Comparison of ENCODE assay signal across 17 mouse cellular contexts in the genomic region with DNA sequence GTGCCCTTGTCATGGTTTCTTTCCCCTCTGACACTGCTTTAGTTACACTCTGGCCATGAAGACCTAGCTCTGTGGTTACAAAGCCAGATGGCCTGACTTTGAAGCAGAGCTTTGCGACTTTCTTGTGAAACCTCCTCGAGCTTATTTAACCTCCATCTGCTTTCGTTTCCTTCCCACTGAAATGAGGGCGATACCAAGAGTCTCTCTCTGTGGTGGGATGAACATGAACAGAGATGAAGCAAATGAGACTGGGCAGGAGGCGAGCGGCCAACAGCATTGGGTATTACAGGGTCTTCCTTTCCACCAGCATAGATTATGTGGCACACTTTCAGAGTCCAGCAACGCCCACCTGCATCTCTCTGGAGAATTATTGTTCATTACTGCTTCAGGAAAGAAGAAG. TPM values are rescaled to one million over a fixed set of nuclear protein-coding genes. Genes with fewer than 3 reads are reported as not detected.
A peak's percentile ranks its signal among the peaks of the same experiment; 100 is the strongest.
DNase-seq lines count a peak whose midpoint lies in the region; ATAC-seq and TF ChIP-seq lines count a peak whose summit lies in the region.
"Had no signal": no experiment of that assay in that cellular context is flagged by ENCODE, and none has a peak within 500 bp of the region (broad histone marks: within the 10 kb centered on the region; RNA-seq: fewer than 3 reads in every experiment).

No protein-coding gene starts in this region.

- no peak overlapping the region for H3K4me3 ChIP-seq in hindbrain, postnatal 0 days (ENCODE audit: low read length)
- no peak overlapping the region for H3K4me3 ChIP-seq in hindbrain, embryonic 16.5 days (ENCODE audit: low read length)
- H3K4me3 ChIP-seq in forebrain, embryonic 14.5 days (ENCODE audit: low read depth, low read length): no peak overlapping the region
- H3K4me3 ChIP-seq: forebrain, embryonic 10.5 days; hindbrain, embryonic 13.5 days; limb, embryonic 12.5 days; lung, embryonic 15.5 days had no signal

- H3K9ac ChIP-seq in hindbrain, postnatal 0 days (replicated peaks; ENCODE audit: low read length): no peak overlapping the region
- H3K9ac ChIP-seq in hindbrain, embryonic 16.5 days (ENCODE audit: low read depth, low read length): no peak overlapping the region
- H3K9ac ChIP-seq in forebrain, embryonic 14.5 days (ENCODE audit: low read length): no peak overlapping the region
- H3K9ac ChIP-seq: hindbrain, embryonic 13.5 days; limb, embryonic 12.5 days; lung, embryonic 15.5 days had no signal

- no peak for ATAC-seq in cerebellum, adult (ENCODE audit: insufficient number of reproducible peaks, low FRiP score, low TSS enrichment)
- ATAC-seq in hindbrain, postnatal 0 days: 0 out of 2 replicates have a peak, but pooled peaks have one; percentile 43
- ATAC-seq in hindbrain, embryonic 16.5 days: no peak
- peak; percentile 85 for ATAC-seq in granulocyte monocyte progenitor cell, adult 5-6 weeks (replicated peaks; ENCODE audit: poor library complexity, severe bottlenecking)
- ATAC-seq in forebrain, embryonic 14.5 days: no peak

- TF ChIP-seq CTCF in hindbrain, postnatal 0 days (IDR thresholded peaks at IDR 0.05; ENCODE audit: low read depth): no peak

- no peaks in the 10 kb centered on the region for H3K27me3 ChIP-seq in hindbrain, postnatal 0 days (ENCODE audit: insufficient read depth, low read length)
- H3K27me3 ChIP-seq in hindbrain, embryonic 16.5 days (replicated peaks; ENCODE audit: control insufficient read depth, insufficient read depth, low read length): no peaks in the 10 kb centered on the region
- H3K27me3 ChIP-seq in forebrain, embryonic 14.5 days (replicated peaks; ENCODE audit: control insufficient read depth, insufficient read depth, low read length): no peaks in the 10 kb centered on the region
- H3K27me3 ChIP-seq: hindbrain, embryonic 13.5 days; limb, embryonic 12.5 days; lung, embryonic 15.5 days had no signal

- WGBS in hindbrain, postnatal 0 days: 67% methylated on average over 7 of the region's 7 CpGs
- 78% methylated on average over 7 of the region's 7 CpGs for WGBS in hindbrain, embryonic 16.5 days
- 86% methylated on average over 7 of the region's 7 CpGs for WGBS in forebrain, embryonic 14.5 days

- no peak overlapping the region for H3K27ac ChIP-seq in hindbrain, postnatal 0 days
- H3K27ac ChIP-seq in hindbrain, embryonic 16.5 days (ENCODE audit: low read depth, low read length): no peak overlapping the region
- H3K27ac ChIP-seq in forebrain, embryonic 14.5 days (ENCODE audit: low read depth, low read length): no peak overlapping the region
- H3K27ac ChIP-seq: forebrain, embryonic 10.5 days; hindbrain, embryonic 13.5 days; limb, embryonic 12.5 days; lung, embryonic 15.5 days had no signal

- H3K36me3 ChIP-seq in hindbrain, postnatal 0 days (ENCODE audit: insufficient read depth, low read length): no peaks in the 10 kb centered on the region
- H3K36me3 ChIP-seq in hindbrain, embryonic 16.5 days (ENCODE audit: control insufficient read depth, insufficient read depth, low read length): no peaks in the 10 kb centered on the region
- no peaks in the 10 kb centered on the region for H3K36me3 ChIP-seq in forebrain, embryonic 14.5 days (ENCODE audit: control insufficient read depth, insufficient read depth, low read length)
- H3K36me3 ChIP-seq: forebrain, embryonic 10.5 days; G1E; hindbrain, embryonic 13.5 days; limb, embryonic 12.5 days; lung, embryonic 15.5 days had no signal

- no peaks in the 10 kb centered on the region for H3K9me3 ChIP-seq in hindbrain, postnatal 0 days (ENCODE audit: low read length)
- 0 out of 2 replicates have a peak, but pooled peaks cover 2% of the 10 kb centered on the region for H3K9me3 ChIP-seq in hindbrain, embryonic 16.5 days (ENCODE audit: control insufficient read depth, low read length)
- no peaks in the 10 kb centered on the region for H3K9me3 ChIP-seq in forebrain, embryonic 14.5 days (replicated peaks; ENCODE audit: control insufficient read depth, low read length)
- H3K9me3 ChIP-seq: forebrain, embryonic 10.5 days; G1E; hindbrain, embryonic 13.5 days; limb, embryonic 12.5 days; lung, embryonic 15.5 days had no signal

- no peaks in the 10 kb centered on the region for H3K4me1 ChIP-seq in hindbrain, postnatal 0 days (ENCODE audit: insufficient read depth, low read length)
- H3K4me1 ChIP-seq in hindbrain, embryonic 16.5 days (ENCODE audit: control insufficient read depth, insufficient read depth, low read depth, low read length): no peaks in the 10 kb centered on the region
- no peaks in the 10 kb centered on the region for H3K4me1 ChIP-seq in forebrain, embryonic 14.5 days (ENCODE audit: control insufficient read depth, insufficient read depth, low read length)
- H3K4me1 ChIP-seq: hindbrain, embryonic 13.5 days had no signal

- no peak overlapping the region for H3K4me2 ChIP-seq in hindbrain, postnatal 0 days (ENCODE audit: low read depth, low read length)
- no peak overlapping the region for H3K4me2 ChIP-seq in hindbrain, embryonic 16.5 days (ENCODE audit: low read length)
- H3K4me2 ChIP-seq in forebrain, embryonic 14.5 days (ENCODE audit: low read length): no peak overlapping the region
- H3K4me2 ChIP-seq: hindbrain, embryonic 13.5 days; limb, embryonic 12.5 days; lung, embryonic 15.5 days; midbrain, embryonic 11.5 days had no signal

- DNase-seq in cerebellum, postnatal 14 days: peak; percentile 49 to 61
- DNase-seq in hindbrain, postnatal 0 days (ENCODE audit: low spot score): peak; percentile 23
- peak; percentile 84 for DNase-seq in 416B (ENCODE audit: low read depth)
- DNase-seq in forebrain, embryonic 14.5 days (ENCODE audit: low spot score): no peak
- DNase-seq in lung, adult 18-20 months: no peak
- DNase-seq: cerebellum, adult 9-10 months; kidney, adult 8-10 months; thymus, adult 18-20 months had no signal

RNA-seq across cellular contexts. Expression of a gene that starts 15.8 kb away (rescaled TPM):
- total RNA-seq in hindbrain, postnatal 0 days (2014; rRNA removed): 50.0 and 57.1 TPM in 2 replicates
- 15.3 and 15.5 TPM in 2 replicates for polyA plus RNA-seq in hindbrain, postnatal 0 days (2015; fragmentation: Nextera tagmentation; extraction: Ambion mirVana)
- polyA plus RNA-seq in hindbrain, embryonic 16.5 days (2015; fragmentation: Nextera tagmentation; extraction: Ambion mirVana): 7.4 and 7.7 TPM in 2 replicates
- 16.5 and 19.2 TPM in 2 replicates for total RNA-seq in granulocyte monocyte progenitor cell, adult 5-6 weeks (2014; fragmentation: Nextera tagmentation)
- 23.0 and 23.7 TPM in 2 replicates for total RNA-seq in granulocyte monocyte progenitor cell, adult 5-6 weeks (2017)
- polyA plus RNA-seq in forebrain, embryonic 14.5 days (2014; fragmentation: Nextera tagmentation; extraction: Ambion mirVana): 11.2 and 11.5 TPM in 2 replicates

Comparison
In these comparisons a context has a peak if more than half of its experiments do, and no peak if none do; other contexts are left out.
1. ATAC-seq: peak in hindbrain, postnatal 0 days (single experiment) and granulocyte monocyte progenitor cell, adult 5-6 weeks (single experiment); none in cerebellum, adult (single experiment), hindbrain, embryonic 16.5 days (single experiment) and forebrain, embryonic 14.5 days (single experiment).
2. DNase-seq: peak in cerebellum, postnatal 14 days (2 of 2), hindbrain, postnatal 0 days (single experiment) and 416B (single experiment); none in forebrain, embryonic 14.5 days (single experiment) and lung, adult 18-20 months (0 of 2).